Mouse (Mus musculus): ENCODE results near the gene Olfr551. TPM values are rescaled to one million over a fixed set of nuclear protein-coding genes. Genes with fewer than 3 reads are reported as not detected.

Olfr551 gene
- polyA plus RNA-seq, 1 experiment from 2014 or later = not detected

- no peak for ATAC-seq
- Histone ChIP-seq H3K4me2 (ENCODE audit: low read length) (no peak within 1 kb of the TSS), H3K4me1 (ENCODE audit: control insufficient read depth, insufficient read depth, low read length) (no peaks in the 10 kb centered on the region), H3K27ac (ENCODE audit: low read depth, low read length) (no peak within 1 kb of the TSS), H3K9me3 (replicated peaks; ENCODE audit: control insufficient read depth, low read length) (no peaks in the 10 kb centered on the region), H3K27me3 (replicated peaks; ENCODE audit: control insufficient read depth, insufficient read depth, low read length) (no peaks in the 10 kb centered on the region), H3K36me3 (ENCODE audit: control insufficient read depth, insufficient read depth, low read length) (no peaks in the 10 kb centered on the region), H3K4me3 (ENCODE audit: low read depth, low read length) (no peak within 1 kb of the TSS), H3K9ac (ENCODE audit: low read length) (no peak within 1 kb of the TSS)
- no peak for DNase-seq (ENCODE audit: low spot score)
- 94% methylated on average over 8 of the region's 8 CpGs for WGBS
Observed at GRCm38 (mm10) chr7:102571142-102571541, 20.5 kb downstream of the Olfr551 start, which contains the start of gene Olfr550. Gene Olfr550, plus strand, starts transcription at chr7:102571442.

DNA sequence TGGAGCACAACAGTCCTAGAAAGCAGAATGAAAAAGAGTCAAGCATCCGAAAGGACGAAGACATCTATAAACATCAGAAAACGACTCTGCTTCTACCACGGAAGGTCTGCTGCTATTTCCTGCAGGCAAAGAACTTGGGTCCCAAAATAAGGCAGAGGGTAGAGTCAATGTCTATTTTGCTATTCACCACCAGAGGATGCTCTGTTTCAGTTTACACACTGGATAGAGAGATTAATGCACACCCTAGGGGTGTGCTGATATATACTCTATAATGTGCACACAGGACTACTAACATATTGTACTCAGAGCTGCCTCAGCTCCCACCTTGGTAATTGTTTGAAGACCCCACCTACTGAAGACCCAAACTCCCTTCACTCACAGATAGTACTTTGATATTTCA lies 25.5 kb downstream of the Olfr551 start:
- no peak overlapping the region for H3K9ac ChIP-seq (ENCODE audit: low read length)
- no peaks in the 10 kb centered on the region for H3K36me3 ChIP-seq (ENCODE audit: control insufficient read depth, insufficient read depth, low read length)
- no peak overlapping the region for H3K27ac ChIP-seq (ENCODE audit: low read depth, low read length)
- ATAC-seq (no peak), DNase-seq (ENCODE audit: low spot score) (no peak)
- H3K9me3 ChIP-seq (replicated peaks; ENCODE audit: control insufficient read depth, low read length) = no peaks in the 10 kb centered on the region
- no peak overlapping the region for H3K4me3 ChIP-seq (ENCODE audit: low read depth, low read length)
- no peaks in the 10 kb centered on the region for H3K27me3 ChIP-seq (replicated peaks; ENCODE audit: control insufficient read depth, insufficient read depth, low read length)
- WGBS = 88% methylated on average over 4 of the region's 4 CpGs
- H3K4me1 ChIP-seq (ENCODE audit: control insufficient read depth, insufficient read depth, low read length) = no peaks in the 10 kb centered on the region
- H3K4me2 ChIP-seq (ENCODE audit: low read length) = no peak overlapping the region

GRCm38 (mm10) chr7:102564999-102565997 lies 26.4 kb downstream of the Olfr551 start, which contains the start of gene Trim21:
Gene Trim21, minus strand, starts transcription at chr7:102565486.
- H3K4me2 ChIP-seq (ENCODE audit: low read length) = peak within 1 kb of the TSS; percentile 26
- peak; percentile 57; the same call in 1 of the 2 replicates for ATAC-seq
- no peak within 1 kb of the TSS; the same call in 1 of the 2 replicates for H3K9ac ChIP-seq (ENCODE audit: low read length)
- no peaks in the 10 kb centered on the region for H3K36me3 ChIP-seq (ENCODE audit: control insufficient read depth, insufficient read depth, low read length)
- no peak within 1 kb of the TSS for H3K27ac ChIP-seq (ENCODE audit: low read depth, low read length)
- no peaks in the 10 kb centered on the region for H3K27me3 ChIP-seq (replicated peaks; ENCODE audit: control insufficient read depth, insufficient read depth, low read length)
- peak within 1 kb of the TSS; percentile 6; the same call in 1 of the 2 replicates for H3K4me3 ChIP-seq (ENCODE audit: low read depth, low read length)
- no peaks in the 10 kb centered on the region for H3K4me1 ChIP-seq (ENCODE audit: control insufficient read depth, insufficient read depth, low read length)
- 22% methylated on average over 10 of the region's 10 CpGs for WGBS
- H3K9me3 ChIP-seq (replicated peaks; ENCODE audit: control insufficient read depth, low read length) = no peaks in the 10 kb centered on the region
- peak; percentile 26 for DNase-seq (ENCODE audit: low spot score)

GRCm38 (mm10) chr7:102553279-102553678 lies 38.4 kb downstream of the Olfr551 start:
- Histone ChIP-seq H3K4me3 (ENCODE audit: low read depth, low read length) (no peak overlapping the region), H3K4me1 (ENCODE audit: control insufficient read depth, insufficient read depth, low read length) (no peaks in the 10 kb centered on the region), H3K4me2 (ENCODE audit: low read length) (no peak overlapping the region), H3K27ac (ENCODE audit: low read depth, low read length) (no peak overlapping the region), H3K9me3 (replicated peaks; ENCODE audit: control insufficient read depth, low read length) (no peaks in the 10 kb centered on the region), H3K27me3 (replicated peaks; ENCODE audit: control insufficient read depth, insufficient read depth, low read length) (no peaks in the 10 kb centered on the region), H3K36me3 (ENCODE audit: control insufficient read depth, insufficient read depth, low read length) (no peaks in the 10 kb centered on the region), H3K9ac (ENCODE audit: low read length) (no peak overlapping the region)
- ATAC-seq (no peak), DNase-seq (ENCODE audit: low spot score) (no peak)
- WGBS = 91% methylated on average over 3 of the region's 3 CpGs

GRCm38 (mm10) chr7:102549570-102549969 lies 42.1 kb downstream of the Olfr551 start, which contains the start of gene Olfr549:
Gene Olfr549, plus strand, starts transcription at chr7:102549870.
- H3K9me3 ChIP-seq (replicated peaks; ENCODE audit: control insufficient read depth, low read length) = no peaks in the 10 kb centered on the region
- no peak for ATAC-seq
- no peaks in the 10 kb centered on the region for H3K36me3 ChIP-seq (ENCODE audit: control insufficient read depth, insufficient read depth, low read length)
- DNase-seq (ENCODE audit: low spot score) = no peak
- no peaks in the 10 kb centered on the region for H3K4me1 ChIP-seq (ENCODE audit: control insufficient read depth, insufficient read depth, low read length)
- H3K27ac ChIP-seq (ENCODE audit: low read depth, low read length) = no peak within 1 kb of the TSS
- WGBS = 89% methylated on average over 3 of the region's 3 CpGs
- H3K27me3 ChIP-seq (replicated peaks; ENCODE audit: control insufficient read depth, insufficient read depth, low read length) = no peaks in the 10 kb centered on the region
- no peak within 1 kb of the TSS for H3K4me2 ChIP-seq (ENCODE audit: low read length)
- H3K9ac ChIP-seq (ENCODE audit: low read length) = no peak within 1 kb of the TSS
- H3K4me3 ChIP-seq (ENCODE audit: low read depth, low read length) = no peak within 1 kb of the TSS

- H3K27me3 ChIP-seq (replicated peaks; ENCODE audit: control insufficient read depth, insufficient read depth, low read length) = no peaks in the 10 kb centered on the region
- no peak overlapping the region for H3K27ac ChIP-seq (ENCODE audit: low read depth, low read length)
- DNase-seq (ENCODE audit: low spot score) = no peak
- H3K4me1 ChIP-seq (ENCODE audit: control insufficient read depth, insufficient read depth, low read length) = no peaks in the 10 kb centered on the region
- ATAC-seq = no peak
- no peak overlapping the region for H3K9ac ChIP-seq (ENCODE audit: low read length)
- WGBS = 59% methylated on average over 3 of the region's 3 CpGs
- no peak overlapping the region for H3K4me3 ChIP-seq (ENCODE audit: low read depth, low read length)
- H3K4me2 ChIP-seq (ENCODE audit: low read length) = no peak overlapping the region
- no peaks in the 10 kb centered on the region for H3K36me3 ChIP-seq (ENCODE audit: control insufficient read depth, insufficient read depth, low read length)
- H3K9me3 ChIP-seq (replicated peaks; ENCODE audit: control insufficient read depth, low read length) = no peaks in the 10 kb centered on the region
Observed at GRCm38 (mm10) chr7:102541251-102541650, 50.4 kb downstream of the Olfr551 start.

DNA sequence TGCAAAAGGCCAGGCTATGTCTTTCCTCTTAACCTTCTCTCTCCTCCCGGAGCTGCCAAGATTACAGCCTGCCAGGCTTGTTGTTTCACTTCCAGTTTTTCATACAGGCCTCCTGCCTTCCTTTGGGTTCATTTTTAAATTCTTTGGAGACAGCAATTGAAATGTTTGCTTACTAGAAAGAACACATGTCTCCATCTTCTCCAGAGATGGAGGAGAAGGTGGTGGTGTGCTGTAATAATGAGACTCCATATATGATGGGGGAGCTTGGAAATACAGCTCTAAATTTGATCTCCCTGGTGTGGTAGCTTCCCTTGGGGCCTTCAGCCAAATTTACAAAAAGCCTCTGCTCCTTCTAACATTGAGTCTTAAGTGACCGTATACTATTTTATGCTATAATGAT lies 51.1 kb downstream of the Olfr551 start, which contains the start of gene Olfr548-ps1:
Gene Olfr548-ps1 (plus strand): TSS at position 301 of the 400 bp plus-strand sequence.
- H3K27me3 ChIP-seq (replicated peaks; ENCODE audit: control insufficient read depth, insufficient read depth, low read length) = no peaks in the 10 kb centered on the region
- WGBS = 90% methylated on average over 2 of the region's 2 CpGs
- no peaks in the 10 kb centered on the region for H3K36me3 ChIP-seq (ENCODE audit: control insufficient read depth, insufficient read depth, low read length)
- no peaks in the 10 kb centered on the region for H3K4me1 ChIP-seq (ENCODE audit: control insufficient read depth, insufficient read depth, low read length)
- no peak within 1 kb of the TSS for H3K27ac ChIP-seq (ENCODE audit: low read depth, low read length)
- no peak for DNase-seq (ENCODE audit: low spot score)
- no peak within 1 kb of the TSS for H3K4me3 ChIP-seq (ENCODE audit: low read depth, low read length)
- H3K9me3 ChIP-seq (replicated peaks; ENCODE audit: control insufficient read depth, low read length) = no peaks in the 10 kb centered on the region
- H3K4me2 ChIP-seq (ENCODE audit: low read length) = no peak within 1 kb of the TSS
- no peak for ATAC-seq
- no peak within 1 kb of the TSS for H3K9ac ChIP-seq (ENCODE audit: low read length)

- ATAC-seq = no peak
- no peak within 1 kb of the TSS for H3K27ac ChIP-seq (ENCODE audit: low read depth, low read length)
- WGBS = 79% methylated on average over 1 of the region's 1 CpGs
Observed at GRCm38 (mm10) chr7:102534449-102534848, 57.2 kb downstream of the Olfr551 start, which contains the start of gene Olfr547. Gene Olfr547, plus strand, starts transcription at chr7:102534749.

More at GRCm38 (mm10) chr7:102534449-102534848, 57.2 kb downstream of the Olfr551 start, which contains the start of gene Olfr547:
- H3K36me3 ChIP-seq (ENCODE audit: control insufficient read depth, insufficient read depth, low read length) = no peaks in the 10 kb centered on the region
- no peaks in the 10 kb centered on the region for H3K9me3 ChIP-seq (replicated peaks; ENCODE audit: control insufficient read depth, low read length)
- DNase-seq (ENCODE audit: low spot score) = no peak
- no peaks in the 10 kb centered on the region for H3K27me3 ChIP-seq (replicated peaks; ENCODE audit: control insufficient read depth, insufficient read depth, low read length)
- no peak within 1 kb of the TSS for H3K4me2 ChIP-seq (ENCODE audit: low read length)
- H3K4me3 ChIP-seq (ENCODE audit: low read depth, low read length) = no peak within 1 kb of the TSS
- no peak within 1 kb of the TSS for H3K9ac ChIP-seq (ENCODE audit: low read length)
- no peaks in the 10 kb centered on the region for H3K4me1 ChIP-seq (ENCODE audit: control insufficient read depth, insufficient read depth, low read length)

Measured in forebrain, embryonic 14.5 days (tissue).